Mouse (Mus musculus) heart, embryonic 11.5 days (tissue): Measurements from ENCODE around the gene Eif1ad. TPM values are rescaled to one million over a fixed set of nuclear protein-coding genes. Genes with fewer than 3 reads are reported as not detected.

Experiments used
- ATAC-seq: fragments of 200-750 bp; cut with Nextera tagmentation; replicated peaks from 2 replicates; pipeline ENCODE4 v1.8.0; 2017; ENCODE audit warnings: moderate library complexity; ENCODE audit not compliant: insufficient number of reproducible peaks, low FRiP score, low TSS enrichment
- H3K27ac ChIP-seq: fragments of 300-500 bp; sonication (generic); 2 replicates; pipeline ENCODE4 v1.5.1; 2014; ENCODE audit warnings: mild to moderate bottlenecking, low read depth, low read length
- H3K27me3 ChIP-seq: fragments of 300-500 bp; sonication (generic); 2 replicates; pipeline ENCODE4 v1.6.1; 2014; ENCODE audit warnings: mild to moderate bottlenecking, low read length, mixed read lengths; ENCODE audit not compliant: control insufficient read depth, insufficient read depth
- H3K36me3 ChIP-seq: fragments of 300-500 bp; sonication (generic); 2 replicates; pipeline ENCODE4 v1.6.1; 2014; ENCODE audit warnings: mild to moderate bottlenecking, low read length, moderate library complexity, mixed read lengths; ENCODE audit not compliant: control insufficient read depth, insufficient read depth
- H3K4me1 ChIP-seq: fragments of 300-500 bp; sonication (generic); 2 replicates; pipeline ENCODE4 v1.6.1; 2014; ENCODE audit warnings: low read length; ENCODE audit not compliant: control insufficient read depth, insufficient read depth
- H3K4me2 ChIP-seq: fragments of 300-500 bp; sonication (generic); 2 replicates; pipeline ENCODE4 v1.6.1; 2014; ENCODE audit warnings: mild to moderate bottlenecking, moderate library complexity
- H3K4me3 ChIP-seq: fragments of 300-500 bp; sonication (generic); 2 replicates; pipeline ENCODE4 v1.5.1; 2014; ENCODE audit warnings: low read depth, low read length
- H3K9ac ChIP-seq: fragments of 300-500 bp; sonication (generic); 2 replicates; pipeline ENCODE4 v1.6.1; 2014; ENCODE audit warnings: mild to moderate bottlenecking, low read depth, low read length, moderate library complexity
- H3K9me3 ChIP-seq: fragments of 300-500 bp; sonication (generic); replicated peaks from 2 replicates; pipeline ENCODE4 v1.6.1; 2016; ENCODE audit warnings: low read length; ENCODE audit not compliant: control insufficient read depth
- WGBS: fragments of 180-500 bp; shearing (Covaris S2); extraction: QIAGEN DNeasy Blood & Tissue Kit; methylation state at CpG from one replicate; pipeline ENCODE4 v1.1.7; 2014; ENCODE audit not compliant: insufficient replicate concordance; 5-methylcytosine and 5-hydroxymethylcytosine counted together
- polyA plus RNA-seq: library from polyadenylated mRNA; unstranded; fragments of >200 nt; fragmentation: Nextera tagmentation; extraction: Ambion mirVana; gene quantifications from 2 replicates; pipeline ENCODE4 v1.2.1, GENCODE M21; 2014

Eif1ad gene
- polyA plus RNA-seq: 45.3 and 49.4 TPM in 2 replicates

- Histone ChIP-seq H3K9ac (peak within 1 kb of the TSS; percentile 83), H3K27ac (peak within 1 kb of the TSS; percentile 93), H3K4me1 (peaks cover 12% of the 10 kb centered on the region), H3K36me3 (peaks cover 25% of the 10 kb centered on the region), H3K9me3 (no peaks in the 10 kb centered on the region), H3K4me2 (peak within 1 kb of the TSS; percentile 80), H3K4me3 (peak within 1 kb of the TSS; percentile 98), H3K27me3 (no peaks in the 10 kb centered on the region)
- ATAC-seq: peak; percentile 93
- WGBS: under 1% methylated on average over 84 of the region's 92 CpGs
Observed at GRCm38 (mm10) chr19:5366175-5367052, at the start of gene Eif1ad. Gene Eif1ad (plus strand): TSS chr19:5366741.

GRCm38 (mm10) chr19:5323801-5324200, 42.7 kb upstream of the Eif1ad start:
- Histone ChIP-seq H3K4me3 (no peak overlapping the region), H3K4me2 (no peak overlapping the region), H3K36me3 (no peaks in the 10 kb centered on the region), H3K27ac (no peak overlapping the region), H3K9me3 (no peaks in the 10 kb centered on the region), H3K9ac (no peak overlapping the region), H3K27me3 (no peaks in the 10 kb centered on the region), H3K4me1 (no peaks in the 10 kb centered on the region)
- WGBS: 46% methylated on average over 17 of the region's 17 CpGs
- ATAC-seq: no peak

- Histone ChIP-seq H3K9ac (no peak overlapping the region), H3K36me3 (no peaks in the 10 kb centered on the region), H3K27ac (no peak overlapping the region), H3K4me1 (no peaks in the 10 kb centered on the region), H3K27me3 (no peaks in the 10 kb centered on the region), H3K4me3 (no peak overlapping the region), H3K4me2 (no peak overlapping the region), H3K9me3 (no peaks in the 10 kb centered on the region)
- no peak for ATAC-seq
- WGBS: 75% methylated on average over 19 of the region's 19 CpGs
Observed at GRCm38 (mm10) chr19:5327970-5328369, 38.6 kb upstream of the Eif1ad start.

- 48% methylated on average over 5 of the region's 5 CpGs for WGBS
- Histone ChIP-seq H3K4me3 (no peak overlapping the region), H3K27me3 (no peaks in the 10 kb centered on the region), H3K9me3 (no peaks in the 10 kb centered on the region), H3K27ac (no peak overlapping the region), H3K36me3 (no peaks in the 10 kb centered on the region), H3K4me2 (no peak overlapping the region), H3K9ac (no peak overlapping the region), H3K4me1 (no peaks in the 10 kb centered on the region)
- no peak for ATAC-seq
Observed at GRCm38 (mm10) chr19:5334741-5335140, 31.8 kb upstream of the Eif1ad start.

- no peak for ATAC-seq
- no peak within 1 kb of the TSS for H3K9ac ChIP-seq
- 86% methylated on average over 6 of the region's 6 CpGs for WGBS
Observed at GRCm38 (mm10) chr19:5335441-5335840, 31.1 kb upstream of the Eif1ad start, which contains the start of gene Catsper1. Gene Catsper1 (plus strand): TSS chr19:5335741.

GRCm38 (mm10) chr19:5337975-5338374, 28.6 kb upstream of the Eif1ad start:
- Histone ChIP-seq H3K4me2 (no peak overlapping the region), H3K4me1 (no peaks in the 10 kb centered on the region), H3K27ac (no peak overlapping the region), H3K9me3 (no peaks in the 10 kb centered on the region), H3K27me3 (no peaks in the 10 kb centered on the region), H3K4me3 (no peak overlapping the region), H3K9ac (no peak overlapping the region), H3K36me3 (no peaks in the 10 kb centered on the region)
- WGBS: 16% methylated on average over 5 of the region's 5 CpGs
- ATAC-seq: no peak

More at GRCm38 (mm10) chr19:5335441-5335840, 31.1 kb upstream of the Eif1ad start, which contains the start of gene Catsper1:
- no peak within 1 kb of the TSS for H3K4me3 ChIP-seq
- H3K27ac ChIP-seq: no peak within 1 kb of the TSS
- H3K9me3 ChIP-seq: no peaks in the 10 kb centered on the region
- H3K4me1 ChIP-seq: no peaks in the 10 kb centered on the region
- no peaks in the 10 kb centered on the region for H3K27me3 ChIP-seq
- H3K36me3 ChIP-seq: no peaks in the 10 kb centered on the region
- no peak within 1 kb of the TSS for H3K4me2 ChIP-seq

GRCm38 (mm10) chr19:5341360-5341759, 25.2 kb upstream of the Eif1ad start:
- no peak overlapping the region for H3K4me2 ChIP-seq
- H3K9me3 ChIP-seq: no peaks in the 10 kb centered on the region
- H3K27me3 ChIP-seq: no peaks in the 10 kb centered on the region
- 87% methylated on average over 7 of the region's 7 CpGs for WGBS
- H3K36me3 ChIP-seq: no peaks in the 10 kb centered on the region
- no peak for ATAC-seq
- no peak overlapping the region for H3K4me3 ChIP-seq
- H3K9ac ChIP-seq: no peak overlapping the region
- no peaks in the 10 kb centered on the region for H3K4me1 ChIP-seq
- no peak overlapping the region for H3K27ac ChIP-seq

GRCm38 (mm10) chr19:5345297-5346131, 21.0 kb upstream of the Eif1ad start:
- H3K4me2 ChIP-seq: no peak overlapping the region
- ATAC-seq: no peak; the same call in 1 of the 2 replicates
- WGBS: 71% methylated on average over 6 of the region's 6 CpGs

More at GRCm38 (mm10) chr19:5345297-5346131, 21.0 kb upstream of the Eif1ad start:
- H3K4me1 ChIP-seq: 0 out of 2 replicates have a peak, but pooled peaks cover 3% of the 10 kb centered on the region
- peak overlapping the region; percentile 54; the same call in 1 of the 2 replicates for H3K27ac ChIP-seq
- no peak overlapping the region for H3K9ac ChIP-seq
- H3K36me3 ChIP-seq: no peaks in the 10 kb centered on the region
- H3K4me3 ChIP-seq: no peak overlapping the region
- no peaks in the 10 kb centered on the region for H3K27me3 ChIP-seq
- H3K9me3 ChIP-seq: no peaks in the 10 kb centered on the region
